Mouse (Mus musculus) bone marrow macrophage, adult 2 months (primary cell): ENCODE measurements around the gene I0C0044D17Rik. TPM values are rescaled to one million over a fixed set of nuclear protein-coding genes. Genes with fewer than 3 reads are reported as not detected.
"Not testable (repeated sequence)": the region's sequence is repeated elsewhere in the genome, so short reads cannot be mapped to it uniquely, and the experiment has no call there.

Experiments used
- H3K27ac ChIP-seq: 2 replicates; pipeline ENCODE4 v1.5.1; 2012; ENCODE audit warnings: low read depth, low read length; ENCODE audit not compliant: insufficient read depth
- H3K4me1 ChIP-seq: 2 replicates; pipeline ENCODE4 v1.6.1; 2012; ENCODE audit warnings: low read length; ENCODE audit not compliant: control insufficient read depth, insufficient read depth
- H3K4me3 ChIP-seq: 2 replicates; pipeline ENCODE4 v1.5.1; 2012; ENCODE audit warnings: mild to moderate bottlenecking, low read length, moderate library complexity; ENCODE audit not compliant: insufficient read depth
- CTCF ChIP-seq: IDR thresholded peaks from 2 replicates; pipeline ENCODE4 v1.5.1; 2012; ENCODE audit warnings: low read depth, mild to moderate bottlenecking, low read length, moderate library complexity
- POLR2A ChIP-seq: IDR thresholded peaks from 2 replicates; pipeline ENCODE4 v1.6.1; 2012; ENCODE audit warnings: mild to moderate bottlenecking, low read depth, low read length, borderline replicate concordance
- polyA plus RNA-seq: library from polyadenylated mRNA; stranded (reverse); fragments of >200 nt; gene quantifications from 2 replicates; pipeline ENCODE4 v1.2.4, GENCODE M21; 2012; ENCODE audit not compliant: missing spikeins, insufficient read depth, insufficient read length

I0C0044D17Rik gene
- polyA plus RNA-seq, 1 experiment, result not detected

GRCm38 (mm10) chr4:98847120-98847885 lies 23.7 kb upstream of the I0C0044D17Rik start:
- Histone ChIP-seq H3K4me1 (no peaks in the 10 kb centered on the region), H3K27ac (no peak overlapping the region), H3K4me3 (no peak overlapping the region)
- TF ChIP-seq CTCF, result no peak
- TF ChIP-seq POLR2A, result no peak

- TF ChIP-seq POLR2A (no peak), CTCF (no peak)
These were observed 22.8 kb upstream of the I0C0044D17Rik start for GRCm38 (mm10) chr4:98846396-98846795.

GRCm38 (mm10) chr4:98845687-98846125 lies 22.1 kb upstream of the I0C0044D17Rik start:
- TF ChIP-seq POLR2A, result no peak
- TF ChIP-seq CTCF, result no peak

More at GRCm38 (mm10) chr4:98846396-98846795, 22.8 kb upstream of the I0C0044D17Rik start:
- H3K4me1 ChIP-seq, result no peaks in the 10 kb centered on the region
- no peak overlapping the region for H3K4me3 ChIP-seq
- H3K27ac ChIP-seq, result no peak overlapping the region

GRCm38 (mm10) chr4:98845201-98845600 lies 21.6 kb upstream of the I0C0044D17Rik start:
- no peak for TF ChIP-seq CTCF
- no peak for TF ChIP-seq POLR2A

More at GRCm38 (mm10) chr4:98845687-98846125, 22.1 kb upstream of the I0C0044D17Rik start:
- H3K4me1 ChIP-seq, result no peaks in the 10 kb centered on the region
- no peak overlapping the region for H3K4me3 ChIP-seq
- H3K27ac ChIP-seq, result no peak overlapping the region

GRCm38 (mm10) chr4:98843906-98844597 lies 20.4 kb upstream of the I0C0044D17Rik start:
- H3K4me3 ChIP-seq, result no peak overlapping the region
- TF ChIP-seq POLR2A (no peak), CTCF (no peak)
- no peak overlapping the region for H3K27ac ChIP-seq
- no peaks in the 10 kb centered on the region for H3K4me1 ChIP-seq

More at GRCm38 (mm10) chr4:98845201-98845600, 21.6 kb upstream of the I0C0044D17Rik start:
- H3K4me3 ChIP-seq, result no peak overlapping the region
- H3K4me1 ChIP-seq, result no peaks in the 10 kb centered on the region
- no peak overlapping the region for H3K27ac ChIP-seq

GRCm38 (mm10) chr4:98841251-98841650 lies 17.6 kb upstream of the I0C0044D17Rik start:
- not testable (repeated sequence) for H3K27ac ChIP-seq, H3K4me3 ChIP-seq, H3K4me1 ChIP-seq

GRCm38 (mm10) chr4:98840526-98840925 lies 16.9 kb upstream of the I0C0044D17Rik start:
- no peak overlapping the region for H3K27ac ChIP-seq
- no peak for TF ChIP-seq POLR2A
- TF ChIP-seq CTCF, result no peak
- H3K4me3 ChIP-seq, result no peak overlapping the region
- H3K4me1 ChIP-seq, result no peaks in the 10 kb centered on the region

GRCm38 (mm10) chr4:98838913-98839312 lies 15.3 kb upstream of the I0C0044D17Rik start:
- no peaks in the 10 kb centered on the region for H3K4me1 ChIP-seq
- H3K4me3 ChIP-seq, result no peak overlapping the region
- TF ChIP-seq POLR2A, result no peak
- H3K27ac ChIP-seq, result no peak overlapping the region

- no peak overlapping the region for H3K4me3 ChIP-seq
- no peak overlapping the region for H3K27ac ChIP-seq
- TF ChIP-seq CTCF (no peak), POLR2A (no peak)
- no peaks in the 10 kb centered on the region for H3K4me1 ChIP-seq
These were observed 14.3 kb upstream of the I0C0044D17Rik start for GRCm38 (mm10) chr4:98837715-98838505.
